Mouse (Mus musculus): ENCODE measurements around the gene Rnf115.

- TF ChIP-seq CTCF (IDR thresholded peaks at IDR 0.05; ENCODE audit: low read depth) (no peak), EP300 (IDR thresholded peaks at IDR 0.05; ENCODE audit: low read depth) (no peak)
These were observed 92.9 kb downstream of the Rnf115 start for GRCm38 (mm10) chr3:96820116-96820915.
